Mouse (Mus musculus): ENCODE measurements at regions not wholly inside any gene's neighbourhood (a gene's known extent, or its start where the extent isn't known, plus 50 kb on each side); places are given as distances from the start of the nearest gene placed in this dataset.
A peak's percentile ranks its signal among the peaks of the same experiment; 100 is the strongest.
"Not testable (repeated sequence)": the region's sequence is repeated elsewhere in the genome, so short reads cannot be mapped to it uniquely, and the experiment has no call there.

- Histone ChIP-seq H3K27ac (no peak overlapping the region), H3K9me3 (no peaks in the 10 kb centered on the region), H3K4me3 (replicated peaks) (no peak overlapping the region), H3K36me3 (replicated peaks) (no peaks in the 10 kb centered on the region), H3K27me3 (no peaks in the 10 kb centered on the region), H3K9ac (no peak overlapping the region), H3K4me1 (no peaks in the 10 kb centered on the region), H3K4me2 (no peak overlapping the region)
- ATAC-seq (ENCODE audit: low FRiP score): no peak
- WGBS: 76% methylated on average over 1 of the region's 1 CpGs
These were observed 680.8 kb downstream of the Brinp3 start for GRCm38 (mm10) chr1:147175350-147175749.

GRCm38 (mm10) chr1:147186799-147187198 lies 692.2 kb downstream of the Brinp3 start:
- H3K4me3 ChIP-seq (replicated peaks): no peak overlapping the region
- no peaks in the 10 kb centered on the region for H3K36me3 ChIP-seq (replicated peaks)
- WGBS: 70% methylated on average over 1 of the region's 1 CpGs
- no peaks in the 10 kb centered on the region for H3K9me3 ChIP-seq
- no peak overlapping the region for H3K4me2 ChIP-seq
- no peaks in the 10 kb centered on the region for H3K4me1 ChIP-seq
- no peak overlapping the region for H3K9ac ChIP-seq
- H3K27ac ChIP-seq: no peak overlapping the region
- H3K27me3 ChIP-seq: no peaks in the 10 kb centered on the region
- peak; percentile 54; the same call in 1 of the 2 replicates for ATAC-seq (ENCODE audit: low FRiP score)

- Histone ChIP-seq H3K4me1 (no peaks in the 10 kb centered on the region), H3K9me3 (no peaks in the 10 kb centered on the region), H3K36me3 (replicated peaks) (no peaks in the 10 kb centered on the region), H3K9ac (no peak overlapping the region), H3K27me3 (no peaks in the 10 kb centered on the region), H3K4me3 (replicated peaks) (no peak overlapping the region), H3K4me2 (no peak overlapping the region), H3K27ac (peak overlapping the region; percentile 27; the same call in 1 of the 2 replicates)
- peak; percentile 85; the same call in 1 of the 2 replicates for ATAC-seq (ENCODE audit: low FRiP score)
- WGBS: 39% methylated on average over 6 of the region's 6 CpGs
These were observed 692.9 kb downstream of the Brinp3 start for GRCm38 (mm10) chr1:147187251-147188025.

GRCm38 (mm10) chr1:147199959-147200358 lies 705.4 kb downstream of the Brinp3 start:
- not testable (repeated sequence) for ATAC-seq (ENCODE audit: low FRiP score); H3K9me3 ChIP-seq; H3K27me3 ChIP-seq; H3K4me1 ChIP-seq; H3K4me3 ChIP-seq (replicated peaks); H3K4me2 ChIP-seq; H3K27ac ChIP-seq; H3K36me3 ChIP-seq (replicated peaks); H3K9ac ChIP-seq
- WGBS: 86% methylated on average over 2 of the region's 2 CpGs

GRCm38 (mm10) chr1:147214890-147215289 lies 720.3 kb downstream of the Brinp3 start:
- not testable (repeated sequence) for H3K36me3 ChIP-seq (replicated peaks); ATAC-seq (ENCODE audit: low FRiP score); H3K27ac ChIP-seq; H3K27me3 ChIP-seq; H3K4me1 ChIP-seq; H3K4me2 ChIP-seq; H3K9me3 ChIP-seq; H3K9ac ChIP-seq; H3K4me3 ChIP-seq (replicated peaks)
- WGBS: 86% methylated on average over 7 of the region's 7 CpGs

GRCm38 (mm10) chr1:147217965-147218364 lies 723.4 kb downstream of the Brinp3 start:
- Histone ChIP-seq H3K9me3 (no peaks in the 10 kb centered on the region), H3K27me3 (no peaks in the 10 kb centered on the region), H3K4me2 (no peak overlapping the region), H3K27ac (no peak overlapping the region), H3K36me3 (replicated peaks) (no peaks in the 10 kb centered on the region), H3K4me3 (replicated peaks) (no peak overlapping the region), H3K9ac (no peak overlapping the region), H3K4me1 (no peaks in the 10 kb centered on the region)
- whole genome bisulfite sequencing: 82% methylated on average over 2 of the region's 2 CpGs
- ATAC-seq (ENCODE audit: low FRiP score): no peak

- Histone ChIP-seq H3K9me3 (no peaks in the 10 kb centered on the region), H3K36me3 (replicated peaks) (no peaks in the 10 kb centered on the region), H3K9ac (no peak overlapping the region), H3K4me2 (no peak overlapping the region), H3K4me1 (no peaks in the 10 kb centered on the region), H3K4me3 (replicated peaks) (no peak overlapping the region), H3K27ac (no peak overlapping the region), H3K27me3 (no peaks in the 10 kb centered on the region)
- no peak for ATAC-seq (ENCODE audit: low FRiP score)
- WGBS: 96% methylated on average over 2 of the region's 2 CpGs
These were observed 724.9 kb downstream of the Brinp3 start for GRCm38 (mm10) chr1:147219438-147219837.

- 71% methylated on average over 3 of the region's 3 CpGs for WGBS
- no peak for ATAC-seq (ENCODE audit: low FRiP score)
These were observed 728.8 kb downstream of the Brinp3 start for GRCm38 (mm10) chr1:147223232-147223925.

GRCm38 (mm10) chr1:147237565-147237964 lies 743.0 kb downstream of the Brinp3 start:
- no peaks in the 10 kb centered on the region for H3K4me1 ChIP-seq
- H3K9me3 ChIP-seq: no peaks in the 10 kb centered on the region
- no peak for ATAC-seq (ENCODE audit: low FRiP score)
- no peak overlapping the region for H3K4me2 ChIP-seq
- no peak overlapping the region for H3K9ac ChIP-seq
- H3K4me3 ChIP-seq (replicated peaks): no peak overlapping the region
- no peak overlapping the region for H3K27ac ChIP-seq
- no peaks in the 10 kb centered on the region for H3K27me3 ChIP-seq
- 79% methylated on average over 3 of the region's 3 CpGs for WGBS
- no peaks in the 10 kb centered on the region for H3K36me3 ChIP-seq (replicated peaks)

More at GRCm38 (mm10) chr1:147223232-147223925, 728.8 kb downstream of the Brinp3 start:
- Histone ChIP-seq H3K9me3 (no peaks in the 10 kb centered on the region), H3K36me3 (replicated peaks) (no peaks in the 10 kb centered on the region), H3K9ac (no peak overlapping the region), H3K27me3 (no peaks in the 10 kb centered on the region), H3K4me3 (replicated peaks) (no peak overlapping the region), H3K27ac (no peak overlapping the region), H3K4me1 (no peaks in the 10 kb centered on the region), H3K4me2 (no peak overlapping the region)

- Histone ChIP-seq H3K36me3 (replicated peaks) (no peaks in the 10 kb centered on the region), H3K27me3 (no peaks in the 10 kb centered on the region), H3K9ac (no peak overlapping the region), H3K9me3 (no peaks in the 10 kb centered on the region), H3K4me3 (replicated peaks) (no peak overlapping the region), H3K4me1 (no peaks in the 10 kb centered on the region), H3K27ac (no peak overlapping the region), H3K4me2 (no peak overlapping the region)
- WGBS: 76% methylated on average over 3 of the region's 3 CpGs
- ATAC-seq (ENCODE audit: low FRiP score): no peak
These were observed 744.5 kb downstream of the Brinp3 start for GRCm38 (mm10) chr1:147239108-147239507.

GRCm38 (mm10) chr1:147273324-147273723 lies 778.8 kb downstream of the Brinp3 start:
- Histone ChIP-seq H3K4me1 (no peaks in the 10 kb centered on the region), H3K36me3 (replicated peaks) (no peaks in the 10 kb centered on the region), H3K27me3 (no peaks in the 10 kb centered on the region), H3K4me3 (replicated peaks) (no peak overlapping the region), H3K4me2 (no peak overlapping the region), H3K9ac (no peak overlapping the region), H3K9me3 (no peaks in the 10 kb centered on the region), H3K27ac (no peak overlapping the region)
- ATAC-seq (ENCODE audit: low FRiP score): no peak
- WGBS: 96% methylated on average over 1 of the region's 1 CpGs

- WGBS: 93% methylated on average over 3 of the region's 3 CpGs
- no peak for ATAC-seq (ENCODE audit: low FRiP score)
These were observed 796.6 kb downstream of the Brinp3 start for GRCm38 (mm10) chr1:147291119-147291518.

GRCm38 (mm10) chr1:147309246-147309645 lies 814.7 kb downstream of the Brinp3 start:
- no peaks in the 10 kb centered on the region for H3K36me3 ChIP-seq (replicated peaks)
- no peak overlapping the region for H3K9ac ChIP-seq
- no peaks in the 10 kb centered on the region for H3K9me3 ChIP-seq
- H3K4me3 ChIP-seq (replicated peaks): no peak overlapping the region
- no peak overlapping the region for H3K27ac ChIP-seq
- H3K4me1 ChIP-seq: no peaks in the 10 kb centered on the region
- no peak for ATAC-seq (ENCODE audit: low FRiP score)
- no peak overlapping the region for H3K4me2 ChIP-seq
- WGBS: 84% methylated on average over 1 of the region's 1 CpGs
- no peaks in the 10 kb centered on the region for H3K27me3 ChIP-seq

More at GRCm38 (mm10) chr1:147291119-147291518, 796.6 kb downstream of the Brinp3 start:
- Histone ChIP-seq H3K9ac (no peak overlapping the region), H3K4me3 (replicated peaks) (no peak overlapping the region), H3K27ac (no peak overlapping the region), H3K4me2 (no peak overlapping the region), H3K27me3 (no peaks in the 10 kb centered on the region), H3K4me1 (no peaks in the 10 kb centered on the region), H3K9me3 (no peaks in the 10 kb centered on the region), H3K36me3 (replicated peaks) (no peaks in the 10 kb centered on the region)
